Mouse (Mus musculus) liver, embryonic 14.5 days (tissue): Measurements from ENCODE around the gene Cnot9. TPM values are rescaled to one million over a fixed set of nuclear protein-coding genes. Genes with fewer than 3 reads are reported as not detected.

Experiments
- ATAC-seq: fragments of 200-750 bp; cut with Nextera tagmentation; 2 replicates; pipeline ENCODE4 v1.8.0; 2017; ENCODE audit warnings: moderate number of reproducible peaks, mild to moderate bottlenecking, moderate library complexity; ENCODE audit not compliant: insufficient read depth
- DNase-seq, 3 experiments: peaks; one replicate each; pipeline ENCODE4 v3.0.0-alpha.2; 2012 to 2013; ENCODE audit warnings: low read depth in 3 of 3, low spot score in 3 of 3
- H3K27ac ChIP-seq: fragments of 300-500 bp; sonication (generic); 2 replicates; pipeline ENCODE4 v1.5.1; 2014; ENCODE audit warnings: moderate library complexity, mild to moderate bottlenecking, control low read depth, inconsistent platforms
- H3K27me3 ChIP-seq: fragments of 300-500 bp; sonication (generic); 2 replicates; pipeline ENCODE4 v1.6.1; 2014; ENCODE audit warnings: mild to moderate bottlenecking, low read length, moderate library complexity; ENCODE audit not compliant: control insufficient read depth, insufficient read depth
- H3K36me3 ChIP-seq: fragments of 300-500 bp; sonication (generic); replicated peaks from 2 replicates; pipeline ENCODE4 v1.6.1; 2014; ENCODE audit warnings: low read depth; ENCODE audit not compliant: control insufficient read depth, insufficient read depth
- H3K4me1 ChIP-seq, 2 experiments: fragments of 200-500 bp in 1 of 2; fragments of 300-500 bp in 1 of 2; sonication (generic) in 1 of 2; replicated peaks; 2 replicates each; pipeline ENCODE4 v1.6.1; 2012 to 2014; ENCODE audit warnings: antibody characterized with exemption in 1 of 2, inconsistent platforms in 1 of 2, low read length in 1 of 2; ENCODE audit not compliant: control insufficient read depth in 2 of 2, insufficient read depth in 2 of 2
- H3K4me2 ChIP-seq: fragments of 300-500 bp; sonication (generic); 2 replicates; pipeline ENCODE4 v1.6.1; 2014; ENCODE audit warnings: low read depth, mild to moderate bottlenecking, control low read depth, moderate library complexity
- H3K4me3 ChIP-seq, 2 experiments: fragments of 200-500 bp in 1 of 2; fragments of 300-500 bp in 1 of 2; sonication (generic) in 1 of 2; 2 replicates each; pipeline ENCODE4 v1.5.1; 2012 to 2014; ENCODE audit warnings: low read depth in 2 of 2, low read length in 2 of 2, mild to moderate bottlenecking in 2 of 2, control low read depth in 1 of 2, inconsistent platforms in 1 of 2, moderate library complexity in 1 of 2; ENCODE audit not compliant: insufficient read depth in 1 of 2
- H3K9ac ChIP-seq: fragments of 300-500 bp; sonication (generic); replicated peaks from 2 replicates; pipeline ENCODE4 v1.6.1; 2014; ENCODE audit warnings: mild to moderate bottlenecking, control low read depth, moderate library complexity
- H3K9me3 ChIP-seq: fragments of 300-500 bp; sonication (generic); 2 replicates; pipeline ENCODE4 v1.6.1; 2016; ENCODE audit warnings: low read length, mixed read lengths; ENCODE audit not compliant: control insufficient read depth
- CTCF ChIP-seq: IDR thresholded peaks from 2 replicates; pipeline ENCODE4 v1.5.1; 2016; ENCODE audit warnings: antibody characterized with exemption, low read depth, control low read depth
- EP300 ChIP-seq: IDR thresholded peaks from 2 replicates; pipeline ENCODE4 v1.6.1; 2016; ENCODE audit warnings: antibody characterized with exemption, low read depth
- WGBS: fragments of 180-500 bp; shearing (Covaris S2); extraction: QIAGEN DNeasy Blood & Tissue Kit; methylation state at CpG from one replicate; pipeline ENCODE4 v1.1.7; 2014; ENCODE audit not compliant: insufficient replicate concordance; 5-methylcytosine and 5-hydroxymethylcytosine counted together
- polyA plus RNA-seq, 2 experiments: library from polyadenylated mRNA; depleted of rRNA in 1 of 2; stranded (reverse) in 1 of 2; unstranded in 1 of 2; fragments of >200 nt; fragmentation: Nextera tagmentation in 1 of 2; extraction: Ambion mirVana in 1 of 2; gene quantifications; 2 replicates each; pipeline versions ENCODE4 v1.2.1 to v1.2.3; 2012 to 2014

The Cnot9 gene
- polyA plus RNA-seq, 2 experiments = 23.8 to 39.7 TPM

GRCm38 (mm10) chr1:74565834-74566233, 60.0 kb downstream of the Cnot9 start:
- H3K9me3 ChIP-seq = no peaks in the 10 kb centered on the region
- H3K36me3 ChIP-seq = peaks cover 30% of the 10 kb centered on the region
- ATAC-seq (no peak), DNase-seq (no peak)
- no peak overlapping the region for H3K27ac ChIP-seq
- no peak overlapping the region for H3K4me3 ChIP-seq
- no peaks in the 10 kb centered on the region for H3K27me3 ChIP-seq
- WGBS = 64% methylated on average over 6 of the region's 6 CpGs
- H3K4me1 ChIP-seq = no peaks in the 10 kb centered on the region
- no peak overlapping the region for H3K4me2 ChIP-seq
- TF ChIP-seq EP300 (no peak), CTCF (no peak)
- H3K9ac ChIP-seq = no peak overlapping the region

GRCm38 (mm10) chr1:74569739-74570719, 64.2 kb downstream of the Cnot9 start:
- no peak overlapping the region for H3K27ac ChIP-seq
- H3K9me3 ChIP-seq = no peaks in the 10 kb centered on the region
- H3K4me2 ChIP-seq = no peak overlapping the region
- no peak for DNase-seq
- no peaks in the 10 kb centered on the region for H3K27me3 ChIP-seq
- H3K9ac ChIP-seq = no peak overlapping the region
- TF ChIP-seq CTCF (0 out of 2 replicates have a peak, but pooled peaks have one; percentile 18), EP300 (no peak)
- H3K4me3 ChIP-seq = no peak overlapping the region
- H3K4me1 ChIP-seq = no peaks in the 10 kb centered on the region
- peaks cover 56% of the 10 kb centered on the region for H3K36me3 ChIP-seq
- 81% methylated on average over 29 of the region's 29 CpGs for WGBS
- ATAC-seq = no peak

Other genes starting within 250 kb of the Cnot9 start
- 0.57 and 1.0 TPM in 2 replicates for gene Gpbar1, start 227.5 kb upstream of the Cnot9 start, polyA plus RNA-seq (2012; rRNA removed)
- gene Gpbar1, start 227.5 kb upstream of the Cnot9 start, polyA plus RNA-seq (2014; fragmentation: Nextera tagmentation; extraction: Ambion mirVana) = 0.56 and 1.1 TPM in 2 replicates
- gene Aamp, start 221.3 kb upstream of the Cnot9 start, polyA plus RNA-seq (2012; rRNA removed) = 47.3 and 55.8 TPM in 2 replicates
- gene Aamp, start 221.3 kb upstream of the Cnot9 start, polyA plus RNA-seq (2014; fragmentation: Nextera tagmentation; extraction: Ambion mirVana) = 84.4 and 89.0 TPM in 2 replicates
- 16.8 and 17.8 TPM in 2 replicates for gene Pnkd, start 221.1 kb upstream of the Cnot9 start, polyA plus RNA-seq (2012; rRNA removed)
- gene Pnkd, start 221.1 kb upstream of the Cnot9 start, polyA plus RNA-seq (2014; fragmentation: Nextera tagmentation; extraction: Ambion mirVana) = 42.1 and 42.6 TPM in 2 replicates
- 6.7 and 10.5 TPM in 2 replicates for gene Tmbim1, start 200.4 kb upstream of the Cnot9 start, polyA plus RNA-seq (2012; rRNA removed)
- gene Tmbim1, start 200.4 kb upstream of the Cnot9 start, polyA plus RNA-seq (2014; fragmentation: Nextera tagmentation; extraction: Ambion mirVana) = 10.1 and 11.7 TPM in 2 replicates
- gene Catip, start 143.9 kb upstream of the Cnot9 start, polyA plus RNA-seq (2012; rRNA removed) = 0.05 and 0.10 TPM in 2 replicates
- not detected in 2 replicates for gene Catip, start 143.9 kb upstream of the Cnot9 start, polyA plus RNA-seq (2014; fragmentation: Nextera tagmentation; extraction: Ambion mirVana)
- 9.2 and 13.7 TPM in 2 replicates for gene Slc11a1, start 130.9 kb upstream of the Cnot9 start, polyA plus RNA-seq (2012; rRNA removed)
- 8.3 and 8.7 TPM in 2 replicates for gene Slc11a1, start 130.9 kb upstream of the Cnot9 start, polyA plus RNA-seq (2014; fragmentation: Nextera tagmentation; extraction: Ambion mirVana)
- 36.0 and 39.6 TPM in 2 replicates for gene Ctdsp1, start 114.5 kb upstream of the Cnot9 start, polyA plus RNA-seq (2012; rRNA removed)
- gene Ctdsp1, start 114.5 kb upstream of the Cnot9 start, polyA plus RNA-seq (2014; fragmentation: Nextera tagmentation; extraction: Ambion mirVana) = 37.6 and 40.3 TPM in 2 replicates
- gene Vil1, start 96.7 kb upstream of the Cnot9 start, polyA plus RNA-seq (2012; rRNA removed) = 0.39 and 0.62 TPM in 2 replicates
- 0.40 and 0.50 TPM in 2 replicates for gene Vil1, start 96.7 kb upstream of the Cnot9 start, polyA plus RNA-seq (2014; fragmentation: Nextera tagmentation; extraction: Ambion mirVana)
- gene Plcd4, start 36.8 kb downstream of the Cnot9 start, polyA plus RNA-seq (2012; rRNA removed) = 0.01 TPM in 1 of 2 replicates, not detected in the other
- gene Plcd4, start 36.8 kb downstream of the Cnot9 start, polyA plus RNA-seq (2014; fragmentation: Nextera tagmentation; extraction: Ambion mirVana) = 0.09 TPM in 1 of 2 replicates, not detected in the other
- 2.6 and 4.4 TPM in 2 replicates for gene Usp37, start 38.2 kb downstream of the Cnot9 start, polyA plus RNA-seq (2012; rRNA removed)
- gene Usp37, start 38.2 kb downstream of the Cnot9 start, polyA plus RNA-seq (2014; fragmentation: Nextera tagmentation; extraction: Ambion mirVana) = 11.4 and 13.5 TPM in 2 replicates
- gene Zfp142, start 82.2 kb downstream of the Cnot9 start, polyA plus RNA-seq (2012; rRNA removed) = 3.0 TPM in 2 replicates
- gene Zfp142, start 82.2 kb downstream of the Cnot9 start, polyA plus RNA-seq (2014; fragmentation: Nextera tagmentation; extraction: Ambion mirVana) = 0.94 and 1.5 TPM in 2 replicates
- gene Bcs1l, start 82.2 kb downstream of the Cnot9 start, polyA plus RNA-seq (2012; rRNA removed) = 9.2 and 9.5 TPM in 2 replicates
- 9.1 and 10.2 TPM in 2 replicates for gene Bcs1l, start 82.2 kb downstream of the Cnot9 start, polyA plus RNA-seq (2014; fragmentation: Nextera tagmentation; extraction: Ambion mirVana)
- 21.9 and 24.0 TPM in 2 replicates for gene Rnf25, start 95.3 kb downstream of the Cnot9 start, polyA plus RNA-seq (2012; rRNA removed)
- 2.1 and 2.6 TPM in 2 replicates for gene Rnf25, start 95.3 kb downstream of the Cnot9 start, polyA plus RNA-seq (2014; fragmentation: Nextera tagmentation; extraction: Ambion mirVana)
- 0.17 and 0.24 TPM in 2 replicates for gene Stk36, start 95.4 kb downstream of the Cnot9 start, polyA plus RNA-seq (2012; rRNA removed)
- gene Stk36, start 95.4 kb downstream of the Cnot9 start, polyA plus RNA-seq (2014; fragmentation: Nextera tagmentation; extraction: Ambion mirVana) = 0.08 and 0.95 TPM in 2 replicates
- 5.4 and 6.5 TPM in 2 replicates for gene Ttll4, start 155.7 kb downstream of the Cnot9 start, polyA plus RNA-seq (2012; rRNA removed)
- gene Ttll4, start 155.7 kb downstream of the Cnot9 start, polyA plus RNA-seq (2014; fragmentation: Nextera tagmentation; extraction: Ambion mirVana) = 6.2 and 6.5 TPM in 2 replicates
- gene Cyp27a1, start 207.5 kb downstream of the Cnot9 start, polyA plus RNA-seq (2012; rRNA removed) = 2.5 and 3.3 TPM in 2 replicates
- gene Cyp27a1, start 207.5 kb downstream of the Cnot9 start, polyA plus RNA-seq (2014; fragmentation: Nextera tagmentation; extraction: Ambion mirVana) = 3.4 and 5.0 TPM in 2 replicates
- not detected in 2 replicates for gene Prkag3, start 243.2 kb downstream of the Cnot9 start, polyA plus RNA-seq (2012; rRNA removed)
- not detected in 2 replicates for gene Prkag3, start 243.2 kb downstream of the Cnot9 start, polyA plus RNA-seq (2014; fragmentation: Nextera tagmentation; extraction: Ambion mirVana)